Mouse (Mus musculus): ENCODE results near the gene Il21.
A peak's percentile ranks its signal among the peaks of the same experiment; 100 is the strongest.

Il21 gene

DNA sequence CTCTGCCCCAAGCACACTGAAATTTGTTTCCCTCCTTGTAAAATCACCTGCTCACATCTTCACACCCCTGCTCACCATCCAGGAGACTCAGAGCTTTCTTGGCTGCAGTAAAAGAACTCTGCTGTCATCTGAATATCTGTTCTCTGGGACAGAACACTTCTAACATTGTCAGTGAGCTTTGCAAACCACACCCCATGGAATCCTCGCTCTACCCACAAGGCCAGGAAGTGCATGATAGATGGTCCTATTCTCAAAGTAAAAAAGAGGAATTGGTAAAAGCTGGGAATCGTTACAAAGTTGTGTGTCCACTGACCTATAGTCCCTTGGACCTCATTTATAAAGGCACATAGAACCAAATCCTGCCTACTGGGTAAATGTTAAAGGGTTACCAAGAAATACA is 40.5 kb downstream of the Il21 start:
- DNase-seq (ENCODE audit: low spot score in 2 of 2) = no peak

DNA sequence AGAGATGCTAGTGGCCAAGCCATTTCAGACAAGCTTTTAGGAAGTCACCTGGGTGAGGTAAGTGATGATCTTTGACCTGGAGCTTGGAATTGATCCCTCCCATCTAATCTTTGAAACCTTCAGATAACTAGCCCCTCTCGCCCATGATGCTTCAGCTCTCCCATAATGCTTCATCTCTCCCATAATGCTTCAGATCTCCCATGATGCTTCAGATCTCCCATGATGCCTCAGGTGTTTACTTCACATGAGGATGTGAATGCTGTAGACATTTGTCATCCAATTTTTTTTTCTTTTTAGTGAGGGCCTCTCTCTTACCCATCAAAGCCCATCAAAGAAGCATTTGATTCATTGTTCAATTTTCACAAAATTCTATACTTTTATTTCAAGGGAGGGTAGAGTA is 46.9 kb downstream of the Il21 start:
- DNase-seq (ENCODE audit: low spot score in 2 of 2) = no peak

DNA sequence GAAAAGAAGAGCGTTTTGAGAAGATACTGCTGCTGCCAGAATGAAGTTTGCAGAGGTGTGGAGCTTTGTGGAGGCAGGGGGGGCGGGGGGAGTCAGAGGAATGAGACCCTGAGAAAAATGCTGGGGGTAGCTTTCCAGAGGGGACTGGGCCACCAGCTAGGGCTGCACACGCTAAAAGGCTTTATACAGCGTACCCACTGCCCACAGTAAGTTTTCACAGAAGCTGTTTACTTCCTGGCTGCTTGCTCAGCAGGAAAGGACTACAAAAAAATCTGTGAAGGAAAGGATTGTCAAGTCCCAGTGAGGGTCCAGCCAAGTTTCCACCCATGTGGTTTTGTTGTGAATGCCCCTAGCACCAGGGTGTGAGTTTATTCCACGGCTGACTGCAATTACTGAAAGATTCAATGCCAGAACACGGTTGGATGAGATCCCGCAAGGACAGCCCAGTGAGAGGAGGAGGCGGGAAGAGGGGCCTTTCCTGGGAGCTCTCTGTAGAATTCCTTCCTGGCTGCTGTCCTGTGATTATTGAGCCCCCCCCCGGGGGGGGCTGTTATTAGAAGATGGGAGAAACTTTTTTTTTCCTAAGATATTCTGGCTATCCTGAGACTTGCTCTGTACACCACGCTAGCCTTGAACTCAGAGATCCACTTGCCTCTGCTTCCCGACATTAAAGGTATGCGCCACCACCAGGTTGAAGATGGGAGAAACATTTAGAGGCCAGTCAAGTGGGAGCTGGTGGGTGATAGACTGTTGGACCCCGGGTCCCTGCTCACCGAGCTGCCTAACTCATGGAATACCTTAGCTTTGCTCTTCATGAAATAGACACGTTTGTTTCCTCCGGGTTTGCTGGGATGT is 49.8 kb downstream of the Il21 start:
- DNase-seq (ENCODE audit: low spot score in 2 of 2) = peak in 1 of 2 experiments; percentile 12

DNA sequence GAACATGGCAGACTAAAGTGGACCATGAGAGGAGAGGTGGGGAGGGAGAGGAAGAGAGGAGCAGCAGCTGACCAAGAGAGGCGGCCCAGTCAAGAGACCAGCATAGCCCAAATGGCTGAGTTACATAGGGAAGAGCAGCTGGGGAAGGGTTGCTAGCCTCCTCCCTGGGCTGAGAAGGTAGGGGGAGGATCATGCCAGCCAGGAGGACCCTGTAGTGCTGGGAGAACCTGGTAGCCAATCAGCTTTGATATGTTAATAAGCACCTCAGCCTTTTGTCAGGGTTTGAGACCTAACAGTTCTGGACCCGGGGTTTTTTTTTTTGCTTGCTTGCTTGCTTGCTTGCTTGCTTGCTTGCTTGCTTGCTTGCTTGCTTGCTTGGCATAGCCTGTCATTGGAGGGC is 51.4 kb downstream of the Il21 start:
- DNase-seq (ENCODE audit: low spot score in 2 of 2) = no peak

DNA sequence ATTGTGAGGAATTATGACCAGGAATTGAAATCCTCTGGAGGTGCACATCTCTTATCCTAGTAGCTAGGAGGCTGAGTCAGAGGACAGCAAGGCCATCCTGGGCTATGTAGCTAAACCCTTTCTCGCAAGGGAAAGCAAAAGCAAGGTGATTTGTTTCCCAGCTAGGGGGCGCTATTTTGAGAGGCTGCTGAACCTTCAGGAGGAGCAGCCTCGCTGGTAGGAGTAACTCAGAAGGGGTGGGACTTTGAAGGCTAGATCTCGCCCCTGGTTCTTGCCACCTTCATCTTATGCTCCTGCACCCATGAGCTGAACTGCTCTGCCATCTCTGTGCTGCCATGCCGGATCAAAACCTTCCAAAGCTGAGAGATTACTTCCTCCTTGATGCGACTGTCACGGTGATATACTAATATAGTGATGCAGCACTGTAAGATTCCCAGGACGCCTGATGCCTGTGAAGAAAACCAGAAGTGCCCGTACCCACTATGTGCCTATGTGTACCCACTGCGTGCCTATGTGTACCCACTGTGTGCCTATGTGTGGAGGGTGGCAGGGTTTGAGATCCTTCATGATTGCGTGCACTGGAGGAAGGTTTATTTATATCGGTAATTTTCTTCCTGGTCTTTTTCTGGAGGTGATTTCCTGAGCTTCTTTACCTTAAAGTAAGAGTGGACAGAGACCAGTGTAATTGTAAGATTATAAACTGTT is 52.2 kb downstream of the Il21 start:
- no peak for DNase-seq (ENCODE audit: low spot score in 2 of 2)

DNA sequence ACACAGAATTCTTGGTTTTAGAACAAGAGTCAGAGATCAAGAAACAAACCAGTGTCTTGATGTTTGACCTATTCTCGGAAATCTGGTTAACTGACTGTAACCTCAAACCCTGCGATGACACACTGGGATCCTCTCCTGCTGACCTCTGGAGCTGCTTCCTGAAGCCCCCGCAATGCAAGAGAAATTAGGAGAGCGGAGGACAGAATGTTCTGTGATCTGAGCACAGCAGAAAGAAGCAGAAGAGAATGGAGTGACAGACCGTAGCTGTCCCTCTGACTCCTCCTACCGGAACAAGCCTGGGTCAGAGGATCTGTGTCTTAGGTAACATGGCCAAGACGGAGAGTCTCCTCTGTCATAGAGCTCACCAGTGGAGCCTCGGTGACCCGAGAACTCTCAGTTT is 53.0 kb downstream of the Il21 start:
- no peak for DNase-seq (ENCODE audit: low spot score in 2 of 2)

DNA sequence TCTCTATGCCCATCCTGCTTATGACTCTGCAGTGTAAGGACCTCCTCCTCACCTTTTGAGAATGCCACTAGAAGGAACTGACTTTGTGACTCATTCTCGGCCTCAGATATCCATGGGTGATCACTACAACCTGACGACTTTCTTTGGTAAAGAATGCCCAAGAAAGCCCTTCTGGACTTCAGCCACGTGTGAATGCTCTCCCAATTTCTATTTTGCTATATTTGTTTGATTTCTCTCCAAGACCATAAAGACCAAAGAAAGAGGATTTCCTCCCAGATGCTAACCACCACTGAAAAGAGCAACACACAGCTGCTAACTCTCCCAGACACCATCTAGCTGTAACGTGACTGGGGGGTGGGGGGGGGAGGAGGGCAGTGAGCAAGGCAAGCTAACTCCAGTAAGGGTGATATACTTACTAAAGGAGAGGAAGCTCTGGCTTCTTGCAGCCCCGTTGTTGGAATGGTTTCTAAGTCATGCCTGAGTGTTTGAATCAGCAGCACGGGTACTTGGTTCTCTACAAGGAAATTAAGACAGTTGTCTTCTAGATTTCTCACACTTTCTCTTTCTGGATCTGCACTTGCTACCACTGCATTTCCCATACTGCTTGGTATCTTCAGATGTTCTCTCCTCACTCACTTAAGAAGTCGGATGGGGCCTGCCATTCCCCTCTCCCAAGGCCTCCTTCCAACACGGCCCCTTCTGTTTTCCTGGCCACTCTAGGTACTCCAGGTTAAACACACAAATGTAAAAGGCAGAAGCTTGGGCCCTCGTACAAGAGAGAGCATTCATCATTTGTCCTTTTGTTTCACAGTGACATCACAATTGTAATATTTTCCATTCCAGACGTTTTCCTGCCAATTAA is 57.5 kb downstream of the Il21 start:
- DNase-seq (ENCODE audit: low spot score in 2 of 2) = no peak

DNA sequence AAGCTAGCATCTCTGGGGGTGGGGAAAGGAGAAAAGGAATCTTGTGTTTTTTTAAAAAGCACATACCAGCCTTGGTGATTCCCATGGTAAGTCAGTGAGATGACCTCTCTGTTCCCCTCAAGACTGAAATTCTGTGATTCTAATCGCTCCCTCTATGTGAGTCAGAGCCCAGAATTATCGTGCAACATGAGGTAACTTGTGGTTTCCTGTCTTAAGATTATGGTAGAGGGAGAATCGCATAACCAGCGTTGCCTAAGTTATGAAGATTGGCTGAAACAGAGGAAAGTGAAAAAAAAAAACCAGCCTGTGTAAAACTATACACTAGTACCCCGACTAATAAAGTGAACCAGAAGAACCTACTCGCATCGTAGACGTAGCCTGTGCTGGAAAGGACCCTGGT is 59.2 kb downstream of the Il21 start:
- no peak for DNase-seq (ENCODE audit: low spot score in 2 of 2)
